Mouse (Mus musculus) urinary bladder, postnatal 25 days (tissue): ENCODE data around the gene Zcchc10.
A peak's percentile ranks its signal among the peaks of the same experiment; 100 is the strongest.
"Not testable (repeated sequence)": the region's sequence is repeated elsewhere in the genome, so short reads cannot be mapped to it uniquely, and the experiment has no call there.

ENCODE experiments used
- DNase-seq: peaks from one replicate; pipeline ENCODE4 v3.0.0; 2022; ENCODE audit warnings: low spot score

The Zcchc10 gene

DNA sequence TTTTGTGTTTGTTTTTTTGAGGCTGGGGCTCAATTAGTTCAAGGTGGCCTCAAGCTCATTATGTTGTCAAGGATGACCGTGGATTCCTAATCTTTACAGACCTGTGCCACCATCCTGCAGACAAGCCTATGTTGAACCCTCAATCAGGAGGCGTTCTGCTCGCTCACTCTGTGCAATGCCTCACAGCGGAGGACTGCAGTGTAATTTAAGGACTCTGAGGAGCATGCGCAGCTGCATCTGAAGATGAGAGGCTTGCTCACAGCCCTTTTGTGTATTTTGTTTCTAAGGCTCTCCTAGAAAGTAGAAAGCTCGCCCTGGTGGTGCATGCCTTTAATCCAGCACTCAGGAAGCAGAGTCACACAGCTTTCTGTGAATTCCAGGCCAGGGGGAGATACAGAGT, 7.5 kb upstream of the Zcchc10 start:
- no peak for DNase-seq

DNA sequence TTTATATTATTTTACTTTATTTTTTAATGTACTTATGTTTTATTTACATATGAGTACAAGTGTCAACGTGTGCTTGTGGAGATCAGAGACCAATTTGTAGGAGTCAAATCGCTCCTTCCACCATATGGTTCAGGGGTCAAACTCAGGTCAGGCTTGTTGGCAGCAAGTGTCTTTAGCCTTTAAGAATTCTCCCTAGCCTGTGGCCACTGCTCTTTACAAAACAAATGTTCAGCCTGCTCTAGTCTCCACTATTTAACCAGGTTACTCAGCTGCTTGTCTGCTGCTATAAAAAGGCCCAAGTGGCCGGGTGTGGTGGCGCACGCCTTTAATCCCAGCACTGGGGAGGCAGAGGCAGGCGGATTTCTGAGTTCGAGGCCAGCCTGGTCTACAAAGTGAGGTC, 6.4 kb upstream of the Zcchc10 start:
- no peak for DNase-seq

DNA sequence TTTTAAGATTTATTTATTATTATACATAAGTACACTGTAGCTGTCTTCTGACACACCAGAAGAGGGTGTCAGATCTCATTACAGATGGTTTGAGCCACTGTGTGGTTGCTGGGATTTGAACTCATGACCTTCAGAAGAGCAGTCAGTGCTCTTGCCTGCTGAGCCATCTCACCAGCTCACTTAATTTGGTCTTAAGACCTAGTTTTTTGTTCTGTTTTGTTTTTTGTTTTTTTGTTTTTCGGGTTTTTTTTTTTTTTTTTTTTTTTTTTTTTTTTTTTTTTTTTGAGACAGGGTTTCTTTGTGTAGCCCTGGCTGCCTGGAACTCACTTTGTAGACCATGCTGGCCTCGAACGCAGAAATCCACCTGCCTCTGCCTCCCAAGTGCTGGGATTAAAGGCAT, 5.9 kb upstream of the Zcchc10 start:
- DNase-seq: not testable (repeated sequence)

DNA sequence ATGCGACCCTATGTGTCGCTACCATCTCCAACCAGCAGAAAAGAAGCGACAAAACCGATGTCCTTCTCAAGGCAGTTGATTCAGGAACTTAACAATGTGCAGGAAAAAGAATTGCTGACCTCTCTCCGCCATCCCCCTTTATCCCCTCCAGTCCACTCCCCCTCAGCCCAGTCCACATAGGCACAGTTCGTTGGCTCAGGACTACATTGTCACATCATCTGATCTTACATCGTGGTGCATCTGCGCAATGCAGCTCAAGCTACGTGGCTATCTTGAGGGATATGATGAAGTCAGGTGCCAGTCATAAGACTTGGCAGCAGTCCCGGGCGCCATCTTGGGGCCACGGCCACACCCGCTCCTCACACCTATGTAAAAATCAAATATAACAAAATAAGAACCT, 4.6 kb upstream of the Zcchc10 start:
- DNase-seq: not testable (repeated sequence)

DNA sequence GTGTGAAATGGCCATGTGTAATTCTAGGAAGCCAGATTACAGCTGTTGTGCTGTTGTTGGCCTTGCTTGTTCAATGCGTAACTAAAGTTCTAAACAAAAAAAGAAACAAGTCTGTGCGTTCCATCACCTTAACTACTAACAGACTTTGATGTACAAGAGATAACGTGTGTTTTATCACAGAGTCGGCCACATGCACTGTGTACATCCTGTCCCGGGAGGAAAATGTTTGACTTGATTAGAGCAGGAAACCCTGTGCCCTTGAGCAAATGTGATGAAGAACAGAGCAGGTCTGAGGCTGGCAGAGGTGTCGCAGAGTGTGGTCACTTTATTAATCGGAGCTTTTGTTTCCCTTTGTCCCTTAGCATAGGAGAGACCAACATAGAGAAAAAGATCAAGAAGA, 5.8 kb downstream of the Zcchc10 start:
- no peak for DNase-seq

DNA sequence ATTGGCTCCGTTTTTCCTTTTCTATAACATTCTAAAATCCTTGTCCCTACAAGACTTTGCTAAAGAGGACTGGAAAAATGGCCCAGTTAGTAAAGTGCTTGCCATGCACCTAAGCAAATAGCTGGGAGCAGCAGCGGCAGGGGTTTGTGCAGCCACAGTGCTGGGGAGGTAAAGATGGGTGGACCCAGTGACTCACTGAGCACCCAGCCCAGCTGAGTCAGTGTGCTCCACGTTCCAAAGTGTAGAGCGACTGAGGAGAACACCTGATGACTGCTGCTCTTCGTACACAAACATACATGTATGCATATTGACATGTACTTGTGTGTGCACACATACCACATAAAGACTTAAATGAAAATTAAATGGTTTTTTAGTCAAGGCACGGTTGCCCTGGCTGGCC, 6.6 kb downstream of the Zcchc10 start:
- no peak for DNase-seq

DNA sequence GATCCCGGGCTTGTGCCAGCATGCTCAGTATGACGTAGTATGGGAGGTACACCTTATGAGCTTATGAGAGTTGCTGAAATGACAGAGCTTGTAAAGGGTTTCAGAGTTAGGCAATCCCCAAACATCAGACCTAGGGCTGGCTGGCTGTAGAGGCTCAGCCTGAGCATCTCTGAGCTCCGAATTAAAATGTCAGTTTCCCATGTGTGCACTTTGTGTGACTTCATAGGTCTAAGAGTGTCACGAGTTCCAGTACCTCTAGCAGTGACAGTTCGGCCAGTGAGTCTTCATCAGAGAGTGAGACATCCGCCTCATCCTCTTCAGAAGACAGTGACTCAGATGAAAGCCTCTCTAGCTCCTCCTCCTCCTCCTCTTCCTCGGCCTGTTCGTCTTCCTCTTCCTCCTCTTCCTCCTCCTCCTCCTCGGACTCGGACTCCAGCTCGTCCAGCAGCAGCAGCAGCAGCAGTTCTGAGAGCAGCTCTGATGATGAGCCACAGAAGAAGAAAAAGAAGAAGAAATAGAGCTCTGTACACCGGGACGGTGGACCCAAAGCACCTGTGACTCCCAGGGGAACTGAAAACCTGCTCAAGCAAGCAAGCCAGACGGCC, 7.7 kb downstream of the Zcchc10 start:
- no peak for DNase-seq

DNA sequence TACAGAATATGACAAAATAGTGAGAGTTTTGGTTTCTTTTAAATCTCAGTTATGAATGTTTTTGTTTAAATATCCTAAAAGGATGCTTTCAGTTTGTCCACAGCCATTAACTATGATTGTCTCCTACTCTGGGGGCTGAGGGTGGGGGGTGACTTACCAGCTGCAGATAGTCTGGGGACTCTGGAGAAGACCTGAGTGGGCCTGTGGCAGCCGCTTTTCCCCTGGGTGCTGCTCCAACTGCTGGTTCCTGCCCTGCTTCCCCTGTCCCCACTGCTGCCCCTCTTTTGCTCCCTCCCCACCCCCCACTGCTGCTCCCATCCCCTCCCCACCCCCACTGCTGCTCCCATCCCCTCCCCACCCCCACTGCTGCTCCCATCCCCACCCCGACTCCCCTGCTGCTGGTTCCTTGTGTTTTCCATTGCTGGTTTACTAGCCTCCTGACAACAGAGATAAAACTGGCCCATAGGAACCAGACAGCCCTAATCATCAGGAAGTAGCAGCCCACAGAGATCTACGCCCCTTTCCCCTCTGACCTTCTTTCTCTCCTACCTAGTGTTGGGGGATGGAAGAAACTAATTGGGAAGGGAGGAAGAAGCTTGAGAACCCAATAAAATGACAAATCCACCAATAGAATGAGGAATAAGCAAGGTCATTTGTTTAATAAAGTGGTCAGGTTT, 11.2 kb downstream of the Zcchc10 start:
- DNase-seq: no peak

DNA sequence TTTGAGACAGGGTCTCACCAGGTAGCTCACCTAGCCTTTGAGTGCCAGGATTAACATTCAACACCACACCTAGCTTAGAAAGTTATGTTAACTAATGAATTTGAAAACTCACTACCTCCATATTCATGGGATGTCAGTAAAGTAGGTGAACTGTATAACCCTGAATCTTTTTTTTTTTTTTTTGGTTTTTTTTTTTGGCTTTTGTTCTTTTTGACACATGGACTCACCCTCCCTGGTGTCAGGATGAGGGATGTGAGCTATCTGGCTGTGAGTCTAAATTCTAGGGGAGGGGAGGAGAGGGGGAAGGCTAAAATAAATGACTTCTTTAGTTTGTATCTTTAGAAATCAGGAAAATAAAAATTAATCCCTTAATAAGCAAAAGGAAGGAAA, 11.7 kb downstream of the Zcchc10 start:
- no peak for DNase-seq

DNA sequence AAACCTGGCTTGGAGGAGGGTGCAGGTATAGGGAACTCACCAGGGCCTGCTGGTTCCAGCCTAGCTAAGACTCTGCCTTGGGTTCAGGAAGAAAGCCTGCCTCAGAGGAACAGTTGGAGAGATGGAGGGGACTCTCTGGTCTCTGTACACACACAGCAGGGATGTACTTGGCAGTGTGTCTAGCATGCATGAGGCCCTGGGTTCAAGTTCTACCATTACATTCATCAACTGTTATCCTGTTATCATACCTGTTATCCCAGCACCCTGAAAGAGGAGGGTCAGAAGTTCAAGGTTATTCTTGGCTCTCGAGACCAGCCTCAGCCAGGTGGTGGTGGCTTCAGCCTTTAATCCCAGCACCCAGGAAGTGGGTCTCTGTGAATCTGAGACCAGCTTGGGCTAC, 12.4 kb downstream of the Zcchc10 start:
- no peak for DNase-seq

DNA sequence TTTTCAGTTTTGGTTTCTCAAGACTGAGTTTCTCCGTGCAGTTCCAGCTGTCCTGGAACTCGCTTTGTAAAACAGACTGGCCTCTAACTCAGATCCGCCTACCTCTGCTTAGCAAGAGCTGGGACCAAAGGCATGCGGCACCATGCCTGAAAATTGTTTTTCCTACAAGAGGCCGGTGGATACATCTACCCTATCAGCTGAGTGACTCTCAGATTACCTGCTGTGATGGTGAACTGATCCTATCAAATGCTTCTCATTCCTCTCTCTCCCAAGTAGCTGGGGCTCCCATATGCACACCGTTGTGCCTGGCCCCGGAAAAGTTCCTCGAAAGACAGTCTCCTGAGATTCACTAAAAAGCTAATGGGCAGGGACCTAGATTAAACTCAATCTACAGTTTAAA, 13.2 kb downstream of the Zcchc10 start:
- no peak for DNase-seq

DNA sequence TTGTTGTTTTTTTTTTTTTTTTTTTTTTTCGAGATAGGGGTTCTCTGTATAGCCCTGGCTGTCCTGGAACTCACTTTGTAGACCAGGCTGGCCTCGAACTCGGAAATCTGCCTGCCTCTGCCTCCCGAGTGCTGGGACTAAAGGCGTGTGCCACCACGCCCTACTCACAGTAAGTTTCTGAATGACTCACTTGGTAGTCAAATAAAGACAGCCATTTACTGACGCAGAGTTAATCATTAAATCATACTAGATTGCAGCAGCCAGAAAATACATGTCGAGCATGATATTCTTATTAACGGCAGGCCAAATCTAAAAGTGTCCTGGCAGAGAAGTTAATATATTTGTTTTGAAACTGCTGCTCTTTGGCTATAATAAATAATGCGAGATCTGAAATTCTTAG, 16.5 kb downstream of the Zcchc10 start:
- not testable (repeated sequence) for DNase-seq

DNA sequence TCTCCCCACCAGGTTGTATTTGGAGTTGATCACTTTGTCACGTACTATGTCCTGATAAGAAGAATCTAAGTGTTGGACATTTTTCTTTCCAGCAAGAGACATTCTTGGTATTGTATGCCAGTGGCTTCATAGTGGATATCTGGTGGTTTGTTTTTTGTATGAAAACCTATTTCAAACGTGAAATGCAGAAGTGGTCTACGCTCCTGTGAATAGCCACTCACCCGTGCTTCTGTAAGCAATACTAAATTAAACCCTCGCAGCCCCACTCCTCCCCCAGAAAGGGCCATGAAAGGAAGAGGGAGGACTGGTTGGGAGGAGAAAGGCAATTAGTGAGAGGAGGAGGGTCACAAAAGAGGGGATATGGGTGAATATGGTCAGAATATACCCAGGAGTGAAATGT, 18.2 kb downstream of the Zcchc10 start:
- DNase-seq: no peak

DNA sequence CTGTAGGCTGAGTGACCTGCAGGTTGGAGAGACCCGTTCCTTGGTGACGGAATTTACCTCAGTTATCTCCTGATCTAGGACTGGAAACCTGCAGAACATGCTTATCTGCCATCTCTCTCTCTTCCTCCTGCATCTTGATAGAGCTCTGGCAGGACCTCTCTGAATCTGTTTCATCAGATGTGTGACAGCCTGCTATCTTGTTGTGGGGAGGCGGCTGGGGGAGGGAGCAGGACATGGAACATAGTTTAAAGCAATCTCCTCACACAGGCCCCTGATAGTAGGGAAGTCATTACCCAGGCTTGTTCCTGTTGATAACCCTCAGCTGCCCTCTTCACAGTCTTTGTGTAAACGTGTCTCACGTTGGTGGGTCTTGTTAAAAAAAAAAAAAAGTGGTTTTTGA, 20.8 kb downstream of the Zcchc10 start:
- DNase-seq: no peak

DNA sequence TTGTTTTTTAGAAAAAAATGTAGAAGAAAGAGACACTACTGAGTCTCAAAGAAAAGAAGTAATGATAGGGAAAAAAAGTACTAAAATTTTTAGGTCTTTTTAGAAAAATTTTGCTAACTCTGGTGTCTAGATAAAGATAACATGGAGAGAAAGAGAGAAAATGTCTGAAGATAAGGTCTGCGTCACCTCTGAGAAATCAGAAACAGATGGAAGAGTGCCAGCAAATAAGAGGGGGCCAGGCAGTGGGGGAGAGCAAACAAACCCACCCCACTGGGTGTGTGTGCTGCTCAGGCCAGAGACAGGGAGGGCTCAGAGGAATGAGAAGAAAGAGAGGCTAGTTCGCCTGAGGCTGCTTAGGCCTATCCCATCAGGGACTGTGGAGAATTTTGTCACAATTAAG, 21.3 kb downstream of the Zcchc10 start:
- no peak for DNase-seq

DNA sequence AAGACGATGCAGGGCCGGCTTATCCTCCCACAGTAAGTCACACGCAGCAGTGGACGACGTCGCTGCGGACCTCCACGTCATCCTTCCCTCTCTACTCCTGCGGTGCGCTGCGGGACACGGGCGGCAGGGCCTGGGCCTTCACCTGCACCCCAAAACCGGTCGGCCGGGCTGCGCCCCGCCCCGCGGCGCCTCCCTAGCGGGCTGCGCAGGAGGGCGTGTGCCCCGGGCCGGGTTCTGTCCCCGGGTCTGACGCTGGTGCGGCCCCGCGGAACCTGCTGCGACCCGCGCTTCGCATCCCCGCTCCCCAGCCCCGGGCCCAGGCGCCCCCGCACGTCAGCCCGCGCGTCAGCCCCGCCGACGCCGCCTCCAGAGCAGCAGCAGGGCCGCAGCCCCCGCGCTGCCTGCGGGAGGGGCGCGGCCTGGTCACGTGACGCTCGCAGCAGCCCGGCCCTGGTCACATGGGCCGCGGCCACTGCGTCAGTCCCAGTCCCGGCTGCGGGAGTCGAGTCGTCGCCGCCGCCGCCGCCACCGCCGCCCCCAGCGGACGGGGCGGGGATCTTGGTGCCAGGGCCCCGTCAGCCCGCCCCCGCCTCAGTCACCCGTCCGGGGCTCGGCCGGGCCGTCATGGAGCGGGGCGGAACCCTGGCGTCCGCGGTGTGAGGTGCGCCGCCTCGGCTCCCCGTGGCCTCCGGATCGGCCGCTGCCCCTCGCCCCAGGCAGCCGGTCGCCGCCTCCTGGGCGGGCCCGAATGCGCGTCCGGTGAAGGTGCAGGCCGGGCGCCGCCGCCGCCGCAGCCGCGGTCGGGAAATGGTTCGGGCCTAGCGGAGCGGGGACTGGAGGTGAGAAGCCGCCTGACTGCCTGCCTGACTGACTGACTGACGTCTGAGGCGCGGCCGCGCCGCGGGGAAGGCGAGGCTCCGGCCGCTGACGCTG, 26.1 kb downstream of the Zcchc10 start, which contains the start of gene Aff4:
Gene Aff4, plus strand, starts transcription at position 543 of the 933 bp plus-strand sequence.
- peak; percentile 80 for DNase-seq

DNA sequence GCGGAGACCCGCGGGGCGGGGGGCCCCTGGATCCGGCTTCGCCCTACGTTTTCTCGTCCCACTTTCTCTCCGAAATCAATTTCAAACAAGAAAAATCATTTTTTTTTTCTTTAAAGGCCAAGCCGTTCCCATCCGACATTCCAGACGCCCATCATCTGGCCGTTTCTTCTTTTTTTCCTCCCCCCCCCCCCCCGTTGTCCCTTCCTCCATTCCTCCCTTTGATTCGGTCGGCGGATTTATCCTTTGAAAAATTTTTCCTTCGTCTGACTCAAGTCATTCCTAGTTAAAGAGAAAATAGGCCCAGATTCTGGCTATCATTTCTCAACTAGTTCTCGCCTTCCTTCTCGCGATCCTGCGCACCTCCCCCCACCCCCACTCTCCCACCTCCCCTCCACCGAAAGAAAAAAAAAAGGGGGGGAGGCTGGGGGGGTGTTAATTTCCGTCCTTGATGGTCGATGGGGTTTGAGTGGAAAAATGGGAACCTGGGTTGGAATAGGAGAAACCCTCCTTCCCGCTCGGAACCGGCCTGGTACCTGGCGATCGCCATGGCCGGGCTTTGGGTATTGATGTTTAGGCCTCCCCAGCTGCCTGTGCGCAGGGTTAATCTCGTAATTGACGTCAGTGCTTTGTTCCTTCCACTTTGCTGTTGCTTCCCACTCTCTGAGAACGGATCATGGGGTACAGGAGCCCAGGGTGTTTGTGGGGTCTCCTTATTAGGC, 26.9 kb downstream of the Zcchc10 start:
- DNase-seq: peak; percentile 40

DNA sequence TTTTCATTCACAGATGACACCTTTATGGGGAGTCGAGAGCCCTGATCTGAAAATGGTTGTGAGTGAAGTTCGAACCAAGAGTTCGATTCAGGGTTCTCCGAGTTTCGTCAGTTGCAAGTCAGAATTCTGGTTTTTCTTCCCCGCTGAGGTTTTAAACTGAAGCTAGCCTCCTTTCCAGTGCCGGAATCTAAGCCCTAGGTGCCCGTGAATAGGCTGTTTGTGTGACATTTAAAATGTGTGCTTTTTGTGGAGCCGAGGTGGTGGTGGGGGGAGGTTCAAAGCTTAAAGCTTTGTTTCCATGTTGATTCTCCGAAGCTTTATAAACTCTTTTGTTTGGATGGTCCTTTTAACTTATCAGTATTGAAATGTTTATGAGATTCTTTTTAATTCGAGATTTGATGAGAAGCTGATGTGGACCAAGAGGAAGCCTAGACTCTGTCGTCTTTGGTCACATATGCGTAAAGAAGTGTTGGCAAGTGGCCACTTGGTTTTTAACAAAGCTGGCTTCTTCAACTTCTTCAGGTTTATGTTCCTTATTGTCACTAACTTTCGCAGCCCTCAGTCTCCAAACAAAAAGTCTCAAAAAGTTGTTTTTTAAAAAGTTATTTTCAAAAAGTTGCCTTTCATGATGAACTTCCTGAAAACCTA, 27.6 kb downstream of the Zcchc10 start:
- no peak for DNase-seq

DNA sequence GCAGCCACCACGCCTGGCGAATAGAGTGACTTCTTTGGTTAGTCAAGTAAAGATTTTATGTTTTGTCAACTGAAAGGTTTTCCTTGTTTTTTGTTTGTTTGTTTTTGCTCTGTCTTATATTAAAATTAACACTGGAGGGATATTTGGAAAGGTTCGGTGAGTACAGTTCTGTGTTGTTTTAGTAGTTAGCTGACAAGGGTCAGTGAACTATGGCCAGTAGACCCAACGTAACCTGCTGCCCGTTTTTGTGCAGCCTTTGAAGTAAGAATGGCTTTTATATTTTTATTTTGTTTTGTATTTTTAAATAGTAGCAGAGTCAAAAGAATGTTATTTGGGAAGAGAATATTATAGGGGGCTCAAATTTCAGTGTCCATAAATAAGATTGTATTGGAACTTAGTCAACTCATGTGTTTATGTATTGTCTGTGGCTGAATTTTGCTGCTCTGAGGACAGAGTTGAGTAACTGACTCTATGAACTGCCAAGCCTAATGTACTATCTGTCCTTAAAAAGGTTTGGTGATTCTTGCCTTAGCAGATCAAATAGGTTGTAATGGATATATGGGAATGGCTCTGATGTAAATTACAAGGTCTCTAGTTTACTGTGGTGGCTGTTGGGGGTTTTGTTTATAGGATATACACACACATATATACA, 34.2 kb downstream of the Zcchc10 start:
- no peak for DNase-seq

DNA sequence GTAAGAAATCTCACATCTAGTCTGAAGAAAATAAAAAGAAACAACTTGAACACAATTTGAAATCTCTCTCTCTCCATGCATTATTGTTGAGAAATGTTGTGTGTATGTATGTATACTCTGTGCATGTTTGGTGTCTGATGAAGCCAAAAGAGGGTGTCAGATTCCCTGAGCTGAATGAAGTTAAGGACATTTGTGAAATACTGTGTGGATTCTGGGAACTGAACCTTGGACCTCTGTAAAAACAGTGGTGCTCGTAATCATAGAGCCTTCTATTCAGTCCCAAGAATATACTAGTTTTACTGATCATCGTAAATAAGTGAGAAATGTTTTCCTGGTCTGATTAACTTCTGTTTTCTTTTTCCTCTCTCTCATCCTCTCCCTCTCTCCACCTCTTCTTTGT, 42.6 kb downstream of the Zcchc10 start:
- no peak for DNase-seq

DNA sequence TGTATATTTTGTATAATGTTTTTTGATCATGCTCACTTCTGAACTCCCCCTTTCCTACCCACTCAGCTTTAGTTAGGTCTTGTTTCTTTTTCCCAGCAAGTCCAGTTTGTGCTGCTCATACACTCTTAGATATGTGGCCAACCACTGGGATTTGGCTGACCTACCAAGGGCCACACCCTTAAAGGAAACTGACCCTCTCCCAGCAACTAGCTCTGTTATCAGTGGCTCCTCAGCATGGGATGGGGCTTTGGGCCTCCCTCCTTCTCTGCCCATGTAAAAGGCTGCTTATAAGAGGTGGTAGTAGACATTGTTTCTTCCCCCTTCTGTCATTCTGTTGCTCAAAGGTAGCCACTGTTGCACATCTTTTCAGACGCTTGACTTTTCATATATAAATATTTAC, 54.4 kb downstream of the Zcchc10 start:
- no peak for DNase-seq
